Mouse (Mus musculus): ENCODE measurements at regions not wholly inside any gene's neighbourhood (a gene's known extent, or its start where the extent isn't known, plus 50 kb on each side); places are given as distances from the start of the nearest gene placed in this dataset.

GRCm38 (mm10) chr1:35390371-35390770 lies 540.6 kb downstream of the Plekhb2 start:
- WGBS = 80% methylated on average over 4 of the region's 4 CpGs
- H3K27ac ChIP-seq (ENCODE audit: insufficient read depth, low read length) = no peak overlapping the region
- H3K4me3 ChIP-seq (ENCODE audit: extremely low read depth, insufficient read depth, insufficient read length) = no peak overlapping the region
- H3K27me3 ChIP-seq (ENCODE audit: control insufficient read depth, insufficient read depth, low read length) = no peaks in the 10 kb centered on the region
- H3K36me3 ChIP-seq (ENCODE audit: control insufficient read depth, insufficient read depth, low read length) = no peaks in the 10 kb centered on the region
- DNase-seq (ENCODE audit: low read depth in 1 of 2, low spot score in 2 of 2) = no peak
- TF ChIP-seq POLR2A (IDR thresholded peaks at IDR 0.05; ENCODE audit: low read depth, low read length) (no peak), CTCF (IDR thresholded peaks at IDR 0.05; ENCODE audit: extremely low read depth, insufficient read depth, insufficient read length, insufficient replicate concordance) (no peak)
- H3K4me1 ChIP-seq (ENCODE audit: control insufficient read depth, insufficient read depth, insufficient read length) = no peaks in the 10 kb centered on the region

DNA sequence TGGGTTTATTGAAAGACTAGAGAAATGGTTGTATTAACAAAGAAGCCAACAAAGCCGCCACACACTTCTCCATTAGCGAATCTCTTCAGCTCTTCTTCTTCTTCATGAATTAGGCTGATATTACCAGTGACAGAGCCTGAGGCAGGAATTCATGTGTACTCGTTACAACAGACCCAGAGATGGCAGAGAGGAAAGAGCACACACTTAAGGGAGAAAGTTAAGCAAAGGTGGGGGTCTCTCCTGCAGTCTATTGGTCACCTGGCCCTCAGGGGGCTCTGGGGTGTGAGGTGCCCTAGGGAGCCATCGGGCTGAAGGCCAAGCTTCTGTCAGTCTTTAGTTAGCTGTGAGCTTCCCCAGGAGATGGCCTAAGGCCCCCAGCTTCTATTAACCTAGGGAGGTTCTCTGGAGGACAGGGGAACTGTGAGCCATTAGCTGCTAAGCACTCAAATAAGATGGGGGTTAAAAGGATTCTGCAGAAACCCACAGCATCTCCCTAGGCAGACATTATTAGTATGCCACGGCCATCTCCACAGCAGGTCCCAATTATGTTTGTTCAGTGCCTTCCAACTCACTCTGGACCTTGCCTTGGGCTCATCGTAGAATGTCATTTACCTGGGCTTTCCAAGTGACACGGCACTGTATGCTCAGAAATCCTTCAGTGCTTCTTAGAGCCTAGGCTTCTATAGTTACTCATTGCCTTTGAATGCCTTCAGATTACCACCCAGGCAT lies 541.2 kb downstream of the Plekhb2 start:
- Histone ChIP-seq H3K27me3 (ENCODE audit: control insufficient read depth, insufficient read depth, low read length) (no peaks in the 10 kb centered on the region), H3K36me3 (ENCODE audit: control insufficient read depth, insufficient read depth, low read length) (no peaks in the 10 kb centered on the region), H3K27ac (ENCODE audit: insufficient read depth, low read length) (no peak overlapping the region), H3K4me1 (ENCODE audit: control insufficient read depth, insufficient read depth, insufficient read length) (no peaks in the 10 kb centered on the region), H3K4me3 (ENCODE audit: extremely low read depth, insufficient read depth, insufficient read length) (no peak overlapping the region)
- WGBS = 87% methylated on average over 7 of the region's 7 CpGs
- DNase-seq (ENCODE audit: low read depth in 1 of 2, low spot score in 2 of 2) = no peak
- no peak for TF ChIP-seq CTCF (IDR thresholded peaks at IDR 0.05; ENCODE audit: extremely low read depth, insufficient read depth, insufficient read length, insufficient replicate concordance)
- TF ChIP-seq POLR2A (IDR thresholded peaks at IDR 0.05; ENCODE audit: low read depth, low read length) = no peak

DNA sequence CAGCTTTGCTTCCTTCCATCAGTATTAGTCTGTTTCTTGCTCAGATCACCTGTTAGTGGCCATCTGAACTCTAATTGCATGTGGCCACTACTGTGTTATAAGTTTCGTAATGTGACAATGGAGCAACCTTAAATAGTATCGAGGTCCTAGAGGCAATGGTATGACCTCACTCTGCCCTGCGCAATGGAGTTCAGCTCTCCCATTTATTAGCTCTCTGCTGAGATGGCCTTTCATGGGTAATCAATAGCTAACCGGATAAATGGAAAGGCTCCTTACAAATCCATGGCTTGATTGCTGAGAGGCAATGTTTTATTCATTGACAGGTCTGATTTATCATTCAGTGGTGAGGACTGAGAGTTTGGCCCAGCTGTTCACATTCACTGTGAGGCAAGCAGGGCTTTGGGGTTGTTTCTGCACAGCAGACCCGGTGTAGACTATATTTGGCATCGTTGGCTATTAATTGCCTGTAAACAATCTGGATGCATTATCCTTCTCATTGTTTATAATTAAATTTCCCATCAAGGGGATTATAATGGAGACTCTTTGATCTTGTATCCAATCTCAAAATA lies 543.9 kb downstream of the Plekhb2 start:
- no peak overlapping the region for H3K4me3 ChIP-seq (ENCODE audit: extremely low read depth, insufficient read depth, insufficient read length)
- no peak overlapping the region for H3K27ac ChIP-seq (ENCODE audit: insufficient read depth, low read length)
- no peak for DNase-seq (ENCODE audit: low read depth in 1 of 2, low spot score in 2 of 2)
- TF ChIP-seq CTCF (IDR thresholded peaks at IDR 0.05; ENCODE audit: extremely low read depth, insufficient read depth, insufficient read length, insufficient replicate concordance) = no peak
- no peak for TF ChIP-seq POLR2A (IDR thresholded peaks at IDR 0.05; ENCODE audit: low read depth, low read length)
- no peaks in the 10 kb centered on the region for H3K4me1 ChIP-seq (ENCODE audit: control insufficient read depth, insufficient read depth, insufficient read length)
- no peaks in the 10 kb centered on the region for H3K27me3 ChIP-seq (ENCODE audit: control insufficient read depth, insufficient read depth, low read length)
- WGBS = 88% methylated on average over 6 of the region's 6 CpGs
- no peaks in the 10 kb centered on the region for H3K36me3 ChIP-seq (ENCODE audit: control insufficient read depth, insufficient read depth, low read length)

GRCm38 (mm10) chr1:35400674-35401359 lies 551.0 kb downstream of the Plekhb2 start:
- 88% methylated on average over 11 of the region's 11 CpGs for WGBS
- Histone ChIP-seq H3K4me1 (ENCODE audit: control insufficient read depth, insufficient read depth, insufficient read length) (no peaks in the 10 kb centered on the region), H3K36me3 (ENCODE audit: control insufficient read depth, insufficient read depth, low read length) (no peaks in the 10 kb centered on the region), H3K27me3 (ENCODE audit: control insufficient read depth, insufficient read depth, low read length) (no peaks in the 10 kb centered on the region), H3K4me3 (ENCODE audit: extremely low read depth, insufficient read depth, insufficient read length) (no peak overlapping the region), H3K27ac (ENCODE audit: insufficient read depth, low read length) (no peak overlapping the region)
- TF ChIP-seq POLR2A (IDR thresholded peaks at IDR 0.05; ENCODE audit: low read depth, low read length) = no peak
- TF ChIP-seq CTCF (IDR thresholded peaks at IDR 0.05; ENCODE audit: extremely low read depth, insufficient read depth, insufficient read length, insufficient replicate concordance) = no peak
- no peak for DNase-seq (ENCODE audit: low read depth in 1 of 2, low spot score in 2 of 2)

GRCm38 (mm10) chr1:35402995-35403394 lies 553.2 kb downstream of the Plekhb2 start:
- H3K36me3 ChIP-seq (ENCODE audit: control insufficient read depth, insufficient read depth, low read length) = no peaks in the 10 kb centered on the region
- 88% methylated on average over 4 of the region's 4 CpGs for WGBS
- no peak for DNase-seq (ENCODE audit: low read depth in 1 of 2, low spot score in 2 of 2)

DNA sequence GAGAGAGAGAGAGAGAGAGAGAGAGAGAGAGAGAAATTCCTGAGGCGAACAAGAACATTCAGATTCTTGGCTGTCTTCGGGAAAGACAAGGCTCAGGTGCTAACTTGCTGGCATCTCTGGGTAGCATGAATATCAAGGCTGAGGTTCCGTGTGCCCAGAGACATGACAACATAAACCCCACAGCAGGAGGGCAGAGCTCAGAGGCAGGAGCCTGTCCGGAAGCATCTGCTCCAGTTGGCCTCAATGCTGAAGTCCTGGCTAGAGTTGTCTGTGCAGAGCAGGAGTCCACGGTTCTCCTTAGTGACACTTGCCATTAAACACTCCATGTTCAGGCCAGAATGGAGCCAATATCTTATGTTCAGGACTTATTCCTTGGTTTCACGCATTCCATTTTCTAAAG lies 555.6 kb downstream of the Plekhb2 start:
- no peaks in the 10 kb centered on the region for H3K4me1 ChIP-seq (ENCODE audit: control insufficient read depth, insufficient read depth, insufficient read length)
- no peak for DNase-seq (ENCODE audit: low read depth in 1 of 2, low spot score in 2 of 2)
- 85% methylated on average over 6 of the region's 6 CpGs for WGBS
- no peaks in the 10 kb centered on the region for H3K36me3 ChIP-seq (ENCODE audit: control insufficient read depth, insufficient read depth, low read length)
- TF ChIP-seq POLR2A (IDR thresholded peaks at IDR 0.05; ENCODE audit: low read depth, low read length) (no peak), CTCF (IDR thresholded peaks at IDR 0.05; ENCODE audit: extremely low read depth, insufficient read depth, insufficient read length, insufficient replicate concordance) (no peak)
- no peaks in the 10 kb centered on the region for H3K27me3 ChIP-seq (ENCODE audit: control insufficient read depth, insufficient read depth, low read length)
- H3K4me3 ChIP-seq (ENCODE audit: extremely low read depth, insufficient read depth, insufficient read length) = no peak overlapping the region
- H3K27ac ChIP-seq (ENCODE audit: insufficient read depth, low read length) = no peak overlapping the region

More at GRCm38 (mm10) chr1:35402995-35403394, 553.2 kb downstream of the Plekhb2 start:
- no peak overlapping the region for H3K4me3 ChIP-seq (ENCODE audit: extremely low read depth, insufficient read depth, insufficient read length)
- no peaks in the 10 kb centered on the region for H3K4me1 ChIP-seq (ENCODE audit: control insufficient read depth, insufficient read depth, insufficient read length)
- TF ChIP-seq POLR2A (IDR thresholded peaks at IDR 0.05; ENCODE audit: low read depth, low read length) (no peak), CTCF (IDR thresholded peaks at IDR 0.05; ENCODE audit: extremely low read depth, insufficient read depth, insufficient read length, insufficient replicate concordance) (no peak)
- no peaks in the 10 kb centered on the region for H3K27me3 ChIP-seq (ENCODE audit: control insufficient read depth, insufficient read depth, low read length)
- no peak overlapping the region for H3K27ac ChIP-seq (ENCODE audit: insufficient read depth, low read length)
